In genomic region chr10:71265067-71265466, GRCm38 (mm10) we compare ENCODE assay signal across 30 mouse cellular contexts.
"Had no signal": no experiment of that assay in that cellular context is flagged by ENCODE, and none has a peak within 500 bp of the region (broad histone marks: within the 10 kb centered on the region; RNA-seq: fewer than 3 reads in every experiment).

No protein-coding gene starts in this region.

- H3K4me3 ChIP-seq: limb, embryonic 10.5 days; limb, embryonic 12.5 days; limb, embryonic 13.5 days; limb, embryonic 15.5 days; liver, embryonic 12.5 days; liver, embryonic 13.5 days; liver, embryonic 15.5 days; lung, embryonic 15.5 days; megakaryocyte, embryonic 14.5 days; midbrain, embryonic 10.5 days; midbrain, embryonic 12.5 days; midbrain, embryonic 13.5 days; midbrain, embryonic 15.5 days; myocyte; neural tube, embryonic 12.5 days; neural tube, embryonic 13.5 days had no signal

- DNase-seq: left cerebral cortex, postnatal 4 days; liver; liver, embryonic 13.5 days; liver, postnatal 0 days; lung, adult 18-20 months; lung, adult 2 months; lung, embryonic 14.5 days; lung, postnatal 10 days; lung, postnatal 14 days; lung, postnatal 36 days; lung, postnatal 4 days; midbrain, embryonic 14.5 days had no signal

- ATAC-seq: liver, embryonic 12.5 days; liver, postnatal 0 days; lung, postnatal 0 days; midbrain, embryonic 13.5 days had no signal

- H3K27ac ChIP-seq: limb, embryonic 10.5 days; limb, embryonic 12.5 days; limb, embryonic 13.5 days; limb, embryonic 15.5 days; liver, embryonic 12.5 days; liver, embryonic 13.5 days; liver, embryonic 14.5 days; liver, embryonic 15.5 days; lung, embryonic 15.5 days; macrophage; midbrain, embryonic 10.5 days; midbrain, embryonic 12.5 days; midbrain, embryonic 13.5 days; midbrain, embryonic 15.5 days; neural tube, embryonic 12.5 days; neural tube, embryonic 13.5 days had no signal
